Mouse (Mus musculus): ENCODE results near the gene Tbc1d22b. TPM values are rescaled to one million over a fixed set of nuclear protein-coding genes. Genes with fewer than 3 reads are reported as not detected.

Tbc1d22b gene
- polyA plus RNA-seq, 1 experiment = 27.3 TPM

DNA sequence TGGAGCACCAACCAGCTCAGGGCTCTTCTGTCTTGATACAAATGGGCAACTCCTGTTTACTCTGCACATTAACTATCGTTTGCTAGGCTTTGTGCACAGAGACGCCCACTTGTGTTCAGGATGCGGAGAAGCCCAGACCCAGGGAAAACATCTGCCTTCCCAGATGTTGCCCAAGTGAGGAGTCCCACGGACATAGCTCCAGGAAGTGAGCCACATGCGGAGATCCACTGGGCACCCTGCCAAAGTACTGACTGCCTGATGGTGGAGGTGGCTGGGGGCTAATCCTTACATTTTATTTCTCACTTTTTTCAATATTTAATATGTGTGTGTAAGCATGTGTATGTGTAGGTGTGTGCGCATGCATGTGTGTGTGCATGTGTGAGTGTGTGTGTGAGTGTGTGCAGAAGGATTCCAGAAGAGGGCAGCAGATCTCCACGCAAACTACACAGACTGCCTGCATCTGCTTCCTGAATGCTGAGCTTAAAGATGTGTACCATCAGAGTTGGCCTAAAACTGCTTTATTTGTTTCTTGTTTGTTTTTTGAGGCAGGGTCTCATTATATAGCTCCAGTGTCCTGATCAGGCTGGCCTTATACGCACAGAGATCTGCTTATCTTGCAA, 20.9 kb upstream of the Tbc1d22b start:
- WGBS = 56% methylated on average over 8 of the region's 8 CpGs
- Histone ChIP-seq H3K36me3 (ENCODE audit: control insufficient read depth, insufficient read depth, low read length) (no peaks in the 10 kb centered on the region), H3K27me3 (ENCODE audit: control insufficient read depth, insufficient read depth, low read length) (no peaks in the 10 kb centered on the region), H3K4me3 (ENCODE audit: low read depth, low read length) (no peak overlapping the region), H3K27ac (ENCODE audit: insufficient read depth, low read depth, low read length) (no peak overlapping the region), H3K4me1 (ENCODE audit: control insufficient read depth, insufficient read depth, insufficient read length, low read length) (no peaks in the 10 kb centered on the region)
- TF ChIP-seq POLR2A (IDR thresholded peaks at IDR 0.05; ENCODE audit: low read depth, low read length) = no peak
- peak; percentile 51; the same call in 1 of the 2 replicates for TF ChIP-seq CTCF (IDR thresholded peaks at IDR 0.05; ENCODE audit: extremely low read depth, insufficient read length, insufficient replicate concordance, low read depth, low read length)

DNA sequence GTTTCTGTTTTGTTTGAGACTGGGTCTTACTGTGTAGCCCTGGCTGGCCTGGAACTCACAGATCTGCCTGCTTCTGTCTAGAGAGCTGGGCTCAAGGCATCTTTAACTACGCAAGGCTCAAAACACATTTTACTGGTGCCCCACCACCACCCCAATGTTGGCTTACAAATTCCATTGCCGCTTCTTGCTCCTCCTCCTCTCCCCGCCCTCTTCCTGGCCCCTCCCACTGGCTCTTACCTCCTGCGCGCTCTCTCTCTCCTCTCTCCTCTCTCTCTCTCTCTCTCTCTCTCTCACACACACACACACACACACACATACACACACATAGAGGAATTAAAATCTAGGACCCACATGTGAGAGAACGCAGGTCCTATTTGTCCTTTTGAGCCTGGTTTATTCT, 19.1 kb upstream of the Tbc1d22b start:
- H3K4me1 ChIP-seq (ENCODE audit: control insufficient read depth, insufficient read depth, insufficient read length, low read length) = no peaks in the 10 kb centered on the region
- no peak overlapping the region for H3K4me3 ChIP-seq (ENCODE audit: low read depth, low read length)
- no peak overlapping the region for H3K27ac ChIP-seq (ENCODE audit: insufficient read depth, low read depth, low read length)
- no peaks in the 10 kb centered on the region for H3K27me3 ChIP-seq (ENCODE audit: control insufficient read depth, insufficient read depth, low read length)
- WGBS = 77% methylated on average over 6 of the region's 6 CpGs
- TF ChIP-seq CTCF (IDR thresholded peaks at IDR 0.05; ENCODE audit: extremely low read depth, insufficient read length, insufficient replicate concordance, low read depth, low read length) (no peak), POLR2A (IDR thresholded peaks at IDR 0.05; ENCODE audit: low read depth, low read length) (no peak)
- no peaks in the 10 kb centered on the region for H3K36me3 ChIP-seq (ENCODE audit: control insufficient read depth, insufficient read depth, low read length)

DNA sequence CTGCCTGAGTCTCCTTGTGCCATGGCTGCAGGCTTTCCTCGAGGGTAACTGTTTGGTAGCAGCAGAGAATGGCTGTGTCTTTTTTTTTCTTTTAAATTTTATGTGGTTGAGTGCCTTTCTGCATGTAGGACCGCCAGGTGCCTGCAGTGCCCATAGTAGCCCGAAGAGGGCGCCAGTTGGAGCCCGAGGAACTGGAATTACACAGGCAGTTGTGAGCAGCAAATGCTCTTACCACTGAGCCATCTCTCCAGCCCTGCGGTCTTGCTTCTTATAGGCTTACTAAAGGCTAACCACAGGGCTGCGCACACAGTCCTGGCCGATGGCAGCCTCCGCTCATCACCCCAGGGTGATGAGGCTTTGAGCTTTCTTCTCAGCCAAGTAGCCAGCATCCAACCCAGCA, 18.3 kb upstream of the Tbc1d22b start:
- Histone ChIP-seq H3K4me1 (ENCODE audit: control insufficient read depth, insufficient read depth, insufficient read length, low read length) (no peaks in the 10 kb centered on the region), H3K4me3 (ENCODE audit: low read depth, low read length) (no peak overlapping the region), H3K27ac (ENCODE audit: insufficient read depth, low read depth, low read length) (no peak overlapping the region), H3K36me3 (ENCODE audit: control insufficient read depth, insufficient read depth, low read length) (no peaks in the 10 kb centered on the region), H3K27me3 (ENCODE audit: control insufficient read depth, insufficient read depth, low read length) (no peaks in the 10 kb centered on the region)
- WGBS = 69% methylated on average over 9 of the region's 9 CpGs
- peak; percentile 20; the same call in 1 of the 2 replicates for TF ChIP-seq CTCF (IDR thresholded peaks at IDR 0.05; ENCODE audit: extremely low read depth, insufficient read length, insufficient replicate concordance, low read depth, low read length)
- no peak for TF ChIP-seq POLR2A (IDR thresholded peaks at IDR 0.05; ENCODE audit: low read depth, low read length)

DNA sequence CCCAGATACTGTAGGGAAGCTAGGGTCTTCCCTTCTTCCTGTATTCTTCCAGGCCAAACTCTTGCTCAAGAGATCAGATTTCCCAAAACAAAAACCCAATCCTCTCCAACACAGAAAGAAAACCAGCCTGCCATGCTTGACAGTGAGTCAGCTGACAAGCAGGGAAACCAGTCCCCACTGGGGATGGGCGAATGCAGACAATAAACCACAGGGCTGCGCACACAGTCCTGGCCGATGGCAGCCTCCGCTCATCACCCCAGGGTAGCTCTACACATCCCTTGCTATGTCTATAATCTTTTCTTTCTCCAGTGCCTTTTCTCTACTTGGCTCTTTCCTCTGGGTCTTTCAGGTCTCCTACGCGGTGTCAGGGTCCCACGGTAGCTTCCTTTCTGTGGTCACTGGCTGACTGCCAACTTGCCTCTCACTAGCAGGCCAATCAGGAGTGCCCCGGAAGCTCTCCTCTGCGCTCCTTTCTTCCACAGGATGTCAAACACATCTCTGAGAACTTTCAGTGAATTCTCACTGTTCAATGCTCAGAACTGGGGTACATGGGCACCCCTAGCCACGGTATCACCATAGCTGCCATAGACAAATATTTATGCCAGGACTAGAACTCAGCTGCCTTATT, 17.7 kb upstream of the Tbc1d22b start:
- TF ChIP-seq CTCF (IDR thresholded peaks at IDR 0.05; ENCODE audit: extremely low read depth, insufficient read length, insufficient replicate concordance, low read depth, low read length) (no peak), POLR2A (IDR thresholded peaks at IDR 0.05; ENCODE audit: low read depth, low read length) (no peak)
- Histone ChIP-seq H3K4me1 (ENCODE audit: control insufficient read depth, insufficient read depth, insufficient read length, low read length) (no peaks in the 10 kb centered on the region), H3K27me3 (ENCODE audit: control insufficient read depth, insufficient read depth, low read length) (no peaks in the 10 kb centered on the region), H3K36me3 (ENCODE audit: control insufficient read depth, insufficient read depth, low read length) (no peaks in the 10 kb centered on the region), H3K27ac (ENCODE audit: insufficient read depth, low read depth, low read length) (no peak overlapping the region), H3K4me3 (ENCODE audit: low read depth, low read length) (no peak overlapping the region)
- 68% methylated on average over 10 of the region's 10 CpGs for WGBS

DNA sequence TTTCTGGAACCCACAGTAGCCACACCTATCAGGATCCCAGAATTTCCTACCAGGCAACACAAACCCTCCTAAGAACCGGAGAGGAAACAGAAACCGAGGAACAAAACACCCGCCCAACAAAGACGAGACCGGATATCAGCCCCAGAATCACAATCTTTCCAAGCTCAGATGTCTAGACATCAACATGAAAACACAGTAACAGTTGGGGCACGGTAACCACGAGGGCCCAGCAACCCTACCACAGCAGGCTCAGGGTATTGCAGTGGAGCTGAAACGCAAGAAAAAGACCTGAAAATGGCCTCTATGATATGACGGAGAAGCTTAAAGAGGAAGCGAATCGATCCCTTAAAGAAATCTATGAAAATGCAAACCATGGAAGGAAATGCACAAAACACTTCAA, 15.7 kb upstream of the Tbc1d22b start:
- no peak overlapping the region for H3K4me3 ChIP-seq (ENCODE audit: low read depth, low read length)
- WGBS = 84% methylated on average over 11 of the region's 11 CpGs
- H3K4me1 ChIP-seq (ENCODE audit: control insufficient read depth, insufficient read depth, insufficient read length, low read length) = no peaks in the 10 kb centered on the region
- H3K36me3 ChIP-seq (ENCODE audit: control insufficient read depth, insufficient read depth, low read length) = no peaks in the 10 kb centered on the region
- no peak for TF ChIP-seq CTCF (IDR thresholded peaks at IDR 0.05; ENCODE audit: extremely low read depth, insufficient read length, insufficient replicate concordance, low read depth, low read length)
- no peak for TF ChIP-seq POLR2A (IDR thresholded peaks at IDR 0.05; ENCODE audit: low read depth, low read length)
- H3K27me3 ChIP-seq (ENCODE audit: control insufficient read depth, insufficient read depth, low read length) = no peaks in the 10 kb centered on the region
- no peak overlapping the region for H3K27ac ChIP-seq (ENCODE audit: insufficient read depth, low read depth, low read length)

DNA sequence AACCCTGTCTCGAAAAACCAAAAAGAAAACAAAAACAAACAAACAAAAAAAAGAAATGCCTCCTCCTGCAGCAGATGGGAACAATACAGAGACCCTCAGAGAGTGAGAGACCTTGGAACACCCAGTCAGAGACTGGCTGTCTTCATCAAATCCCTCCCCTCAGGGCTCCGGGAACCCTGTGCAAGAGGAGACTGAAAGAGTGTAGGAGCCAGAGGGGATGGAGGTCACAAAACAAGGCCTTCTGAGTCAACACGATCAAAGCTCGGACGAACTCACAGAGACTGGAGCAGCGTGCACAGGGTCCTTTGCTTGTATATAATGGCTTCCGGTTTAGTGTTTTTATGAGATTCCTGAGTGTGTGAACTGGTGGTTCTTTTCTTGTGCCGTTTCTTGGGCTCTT, 9.2 kb upstream of the Tbc1d22b start:
- no peak overlapping the region for H3K4me3 ChIP-seq (ENCODE audit: low read depth, low read length)
- H3K27ac ChIP-seq (ENCODE audit: insufficient read depth, low read depth, low read length) = no peak overlapping the region
- H3K36me3 ChIP-seq (ENCODE audit: control insufficient read depth, insufficient read depth, low read length) = no peaks in the 10 kb centered on the region
- TF ChIP-seq POLR2A (IDR thresholded peaks at IDR 0.05; ENCODE audit: low read depth, low read length) (no peak), CTCF (IDR thresholded peaks at IDR 0.05; ENCODE audit: extremely low read depth, insufficient read length, insufficient replicate concordance, low read depth, low read length) (no peak)
- H3K4me1 ChIP-seq (ENCODE audit: control insufficient read depth, insufficient read depth, insufficient read length, low read length) = no peaks in the 10 kb centered on the region
- H3K27me3 ChIP-seq (ENCODE audit: control insufficient read depth, insufficient read depth, low read length) = no peaks in the 10 kb centered on the region
- 91% methylated on average over 8 of the region's 8 CpGs for WGBS

DNA sequence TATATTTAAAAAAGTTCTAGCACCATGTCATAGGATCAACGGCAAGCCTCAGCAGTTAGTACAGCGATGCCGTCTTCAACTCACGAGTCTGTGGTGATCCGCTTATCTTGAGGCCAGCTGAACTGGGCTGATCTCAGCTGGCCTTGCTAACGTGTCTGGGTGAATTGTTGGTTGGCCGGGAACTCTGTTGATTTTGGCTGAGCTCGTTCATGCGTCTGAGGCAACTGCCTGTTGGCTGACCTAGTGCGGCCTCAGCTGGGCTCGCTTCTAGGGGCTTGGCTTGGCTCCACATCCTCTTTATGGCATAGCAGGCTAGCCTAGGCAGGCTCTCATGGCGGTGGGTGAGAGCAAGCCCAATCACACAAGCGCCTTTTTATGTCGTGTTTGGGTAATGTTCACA, 8.2 kb upstream of the Tbc1d22b start:
- WGBS = 31% methylated on average over 14 of the region's 14 CpGs
- no peaks in the 10 kb centered on the region for H3K27me3 ChIP-seq (ENCODE audit: control insufficient read depth, insufficient read depth, low read length)
- no peak for TF ChIP-seq CTCF (IDR thresholded peaks at IDR 0.05; ENCODE audit: extremely low read depth, insufficient read length, insufficient replicate concordance, low read depth, low read length)
- no peaks in the 10 kb centered on the region for H3K36me3 ChIP-seq (ENCODE audit: control insufficient read depth, insufficient read depth, low read length)
- no peak overlapping the region for H3K4me3 ChIP-seq (ENCODE audit: low read depth, low read length)
- H3K27ac ChIP-seq (ENCODE audit: insufficient read depth, low read depth, low read length) = no peak overlapping the region
- H3K4me1 ChIP-seq (ENCODE audit: control insufficient read depth, insufficient read depth, insufficient read length, low read length) = no peaks in the 10 kb centered on the region

All from small intestine, adult 2 months (tissue).